Mouse (Mus musculus): ENCODE measurements at regions not wholly inside any gene's neighbourhood (a gene's known extent, or its start where the extent isn't known, plus 50 kb on each side); places are given as distances from the start of the nearest gene placed in this dataset. TPM values are rescaled to one million over a fixed set of nuclear protein-coding genes. Genes with fewer than 3 reads are reported as not detected.

GRCm38 (mm10) chr5:50122829-50123241 lies 64.0 kb upstream of the Adgra3 start:
- no peaks in the 10 kb centered on the region for H3K36me3 ChIP-seq
- H3K4me2 ChIP-seq: no peak overlapping the region
- ATAC-seq (ENCODE audit: low read depth) (no peak), DNase-seq (no peak)
- no peak overlapping the region; the same call in 1 of the 2 replicates for H3K27ac ChIP-seq
- peaks cover 53% of the 10 kb centered on the region for H3K4me1 ChIP-seq (replicated peaks)
- H3K9ac ChIP-seq: no peak overlapping the region
- 26% methylated on average over 1 of the region's 1 CpGs for WGBS (ENCODE audit: insufficient replicate concordance)
- no peak overlapping the region for H3K4me3 ChIP-seq (replicated peaks)
- no peaks in the 10 kb centered on the region for H3K9me3 ChIP-seq (replicated peaks)
- no peaks in the 10 kb centered on the region for H3K27me3 ChIP-seq

- Histone ChIP-seq H3K9me3 (replicated peaks) (no peaks in the 10 kb centered on the region), H3K4me1 (replicated peaks) (peaks cover 30% of the 10 kb centered on the region), H3K4me3 (replicated peaks) (peak overlapping the region; percentile 14; the same call in 1 of the 2 replicates), H3K27me3 (no peaks in the 10 kb centered on the region), H3K9ac (no peak overlapping the region), H3K4me2 (peak overlapping the region; percentile 35), H3K27ac (peak overlapping the region; percentile 2; the same call in 1 of the 2 replicates), H3K36me3 (no peaks in the 10 kb centered on the region)
- 32% methylated on average over 1 of the region's 1 CpGs for WGBS (ENCODE audit: insufficient replicate concordance)
- ATAC-seq (ENCODE audit: low read depth): peak; percentile 45; the same call in 1 of the 2 replicates
- DNase-seq: peak; percentile 33
Measured at GRCm38 (mm10) chr5:50119860-50120259, 61.1 kb upstream of the Adgra3 start.

Small RNA genes in the stretch of these regions (microRNA-seq; reads per million reads assigned to microRNA genes)
- not detected for gene Mir8117
